Mouse (Mus musculus): ENCODE data around the gene Ifna5. TPM values are rescaled to one million over a fixed set of nuclear protein-coding genes. Genes with fewer than 3 reads are reported as not detected.

Gene Ifna5
- polyA plus RNA-seq, 1 experiment from 2014 or later = not detected

- no peak for TF ChIP-seq CTCF (IDR thresholded peaks at IDR 0.05; ENCODE audit: low read depth)
- Histone ChIP-seq H3K27ac (ENCODE audit: low read depth) (no peak within 1 kb of the TSS), H3K4me2 (no peak within 1 kb of the TSS), H3K27me3 (ENCODE audit: insufficient read depth, low read length) (no peaks in the 10 kb centered on the region), H3K9me3 (ENCODE audit: low read depth, low read length) (no peaks in the 10 kb centered on the region), H3K36me3 (ENCODE audit: insufficient read depth) (no peaks in the 10 kb centered on the region), H3K4me3 (ENCODE audit: low read depth, low read length) (no peak within 1 kb of the TSS), H3K4me1 (ENCODE audit: insufficient read depth) (no peaks in the 10 kb centered on the region), H3K9ac (no peak within 1 kb of the TSS)
- 86% methylated on average over 8 of the region's 8 CpGs for WGBS
- no peak for ATAC-seq (ENCODE audit: insufficient read depth)
- DNase-seq = no peak
Measured at GRCm38 (mm10) chr4:88880101-88880500, 44.8 kb downstream of the Ifna5 start, which contains the start of gene Ifne. Gene Ifne (minus strand): TSS chr4:88880201.

Other genes with a start within 250 kb of the Ifna5 start
- gene Ifna9, start 243.1 kb upstream of the Ifna5 start, polyA plus RNA-seq (2014; fragmentation: Nextera tagmentation; extraction: Ambion mirVana) = not detected in 2 replicates
- gene Ifna12, start 232.1 kb upstream of the Ifna5 start, polyA plus RNA-seq (2014; fragmentation: Nextera tagmentation; extraction: Ambion mirVana) = not detected in 2 replicates
- not detected in 2 replicates for gene C87499, start 201.1 kb upstream of the Ifna5 start, polyA plus RNA-seq (2014; fragmentation: Nextera tagmentation; extraction: Ambion mirVana)
- not detected in 2 replicates for gene Ifna13, start 191.1 kb upstream of the Ifna5 start, polyA plus RNA-seq (2014; fragmentation: Nextera tagmentation; extraction: Ambion mirVana)
- not detected in 2 replicates for gene Ifna16, start 158.6 kb upstream of the Ifna5 start, polyA plus RNA-seq (2014; fragmentation: Nextera tagmentation; extraction: Ambion mirVana)
- gene Ifna2, start 151.6 kb upstream of the Ifna5 start, polyA plus RNA-seq (2014; fragmentation: Nextera tagmentation; extraction: Ambion mirVana) = not detected in 2 replicates
- not detected in 2 replicates for gene Ifnab, start 144.2 kb upstream of the Ifna5 start, polyA plus RNA-seq (2014; fragmentation: Nextera tagmentation; extraction: Ambion mirVana)
- gene Gm26566, start 113.7 kb upstream of the Ifna5 start, polyA plus RNA-seq (2014; fragmentation: Nextera tagmentation; extraction: Ambion mirVana) = 1.1 TPM in 2 replicates
- 117 TPM in 2 replicates for gene Klhl9, start 113.1 kb upstream of the Ifna5 start, polyA plus RNA-seq (2014; fragmentation: Nextera tagmentation; extraction: Ambion mirVana)
- not detected in 2 replicates for gene Gm13271, start 80.7 kb upstream of the Ifna5 start, polyA plus RNA-seq (2014; fragmentation: Nextera tagmentation; extraction: Ambion mirVana)
- 0.27 and 0.33 TPM in 2 replicates for gene Gm13283, start 75.4 kb upstream of the Ifna5 start, polyA plus RNA-seq (2014; fragmentation: Nextera tagmentation; extraction: Ambion mirVana)
- 0.60 TPM in 1 of 2 replicates, not detected in the other for gene Gm13290, start 61.7 kb upstream of the Ifna5 start, polyA plus RNA-seq (2014; fragmentation: Nextera tagmentation; extraction: Ambion mirVana)
- not detected in 2 replicates for gene Gm13289, start 58.6 kb upstream of the Ifna5 start, polyA plus RNA-seq (2014; fragmentation: Nextera tagmentation; extraction: Ambion mirVana)
- not detected in 2 replicates for gene Gm13272, start 55.7 kb upstream of the Ifna5 start, polyA plus RNA-seq (2014; fragmentation: Nextera tagmentation; extraction: Ambion mirVana)
- gene Ifnz, start 53.4 kb upstream of the Ifna5 start, polyA plus RNA-seq (2014; fragmentation: Nextera tagmentation; extraction: Ambion mirVana) = 0.14 and 0.26 TPM in 2 replicates
- gene Gm13276, start 49.8 kb upstream of the Ifna5 start, polyA plus RNA-seq (2014; fragmentation: Nextera tagmentation; extraction: Ambion mirVana) = not detected in 2 replicates
- not detected in 2 replicates for gene Gm13277, start 46.9 kb upstream of the Ifna5 start, polyA plus RNA-seq (2014; fragmentation: Nextera tagmentation; extraction: Ambion mirVana)
- not detected in 2 replicates for gene Gm13278, start 44.0 kb upstream of the Ifna5 start, polyA plus RNA-seq (2014; fragmentation: Nextera tagmentation; extraction: Ambion mirVana)
- gene Gm13275, start 41.0 kb upstream of the Ifna5 start, polyA plus RNA-seq (2014; fragmentation: Nextera tagmentation; extraction: Ambion mirVana) = not detected in 2 replicates
- gene Gm13279, start 38.1 kb upstream of the Ifna5 start, polyA plus RNA-seq (2014; fragmentation: Nextera tagmentation; extraction: Ambion mirVana) = not detected in 2 replicates
- 1.2 and 1.7 TPM in 2 replicates for gene Gm13285, start 35.9 kb upstream of the Ifna5 start, polyA plus RNA-seq (2014; fragmentation: Nextera tagmentation; extraction: Ambion mirVana)
- gene Gm13287, start 32.3 kb upstream of the Ifna5 start, polyA plus RNA-seq (2014; fragmentation: Nextera tagmentation; extraction: Ambion mirVana) = not detected in 2 replicates
- 0.09 TPM in 1 of 2 replicates, not detected in the other for gene Gm13288, start 30.0 kb upstream of the Ifna5 start, polyA plus RNA-seq (2014; fragmentation: Nextera tagmentation; extraction: Ambion mirVana)
- gene Ifna7, start 19.3 kb upstream of the Ifna5 start, polyA plus RNA-seq (2014; fragmentation: Nextera tagmentation; extraction: Ambion mirVana) = not detected in 2 replicates
- not detected in 2 replicates for gene Ifna11, start 15.6 kb upstream of the Ifna5 start, polyA plus RNA-seq (2014; fragmentation: Nextera tagmentation; extraction: Ambion mirVana)
- gene Ifna6, start 8.1 kb upstream of the Ifna5 start, polyA plus RNA-seq (2014; fragmentation: Nextera tagmentation; extraction: Ambion mirVana) = not detected in 2 replicates
- not detected in 2 replicates for gene Ifna4, start 6.3 kb downstream of the Ifna5 start, polyA plus RNA-seq (2014; fragmentation: Nextera tagmentation; extraction: Ambion mirVana)
- not detected in 2 replicates for gene Ifna1, start 14.6 kb downstream of the Ifna5 start, polyA plus RNA-seq (2014; fragmentation: Nextera tagmentation; extraction: Ambion mirVana)
- gene Ifne, start 44.7 kb downstream of the Ifna5 start, polyA plus RNA-seq (2014; fragmentation: Nextera tagmentation; extraction: Ambion mirVana) = not detected in 2 replicates